Mouse (Mus musculus): Measurements from ENCODE around the gene Adam30. TPM values are rescaled to one million over a fixed set of nuclear protein-coding genes. Genes with fewer than 3 reads are reported as not detected.

Adam30 gene
- polyA plus RNA-seq, 1 experiment from 2014 or later, result not detected

DNA sequence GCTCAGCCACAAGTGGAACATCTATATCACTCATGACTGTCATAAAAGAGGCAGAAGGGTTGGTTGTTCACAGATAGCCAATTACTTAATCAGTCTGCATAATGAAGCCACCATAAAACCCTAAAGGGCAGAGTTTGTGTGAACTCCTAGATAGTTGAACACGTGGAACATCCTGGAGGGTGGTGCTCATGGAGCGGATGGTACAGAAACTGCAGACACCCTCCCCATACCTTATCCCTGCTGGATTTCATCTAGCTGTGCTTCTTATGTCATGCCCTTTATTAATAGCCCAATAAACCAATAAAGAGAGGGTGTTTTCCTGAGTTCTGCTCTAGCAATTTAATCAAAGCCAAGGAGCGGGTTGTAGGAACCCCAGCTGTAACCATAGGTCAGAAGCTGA, 27.3 kb downstream of the Adam30 start:
- Histone ChIP-seq H3K9me3 (replicated peaks; ENCODE audit: control insufficient read depth, low read length) (no peaks in the 10 kb centered on the region), H3K36me3 (replicated peaks; ENCODE audit: control insufficient read depth, insufficient read depth, low read depth, low read length) (no peaks in the 10 kb centered on the region), H3K27me3 (ENCODE audit: control insufficient read depth, insufficient read depth, low read length) (no peaks in the 10 kb centered on the region), H3K4me2 (ENCODE audit: low read depth, low read length) (no peak overlapping the region), H3K4me1 (ENCODE audit: control insufficient read depth, insufficient read depth, low read length) (no peaks in the 10 kb centered on the region), H3K4me3 (ENCODE audit: low read depth, low read length) (no peak overlapping the region), H3K9ac (replicated peaks; ENCODE audit: low read length) (no peak overlapping the region), H3K27ac (replicated peaks; ENCODE audit: low read depth, low read length) (no peak overlapping the region)
- DNase-seq (ENCODE audit: low spot score), result no peak
- WGBS, result 93% methylated on average over 3 of the region's 3 CpGs
- ATAC-seq (replicated peaks; ENCODE audit: insufficient number of reproducible peaks, low FRiP score, low TSS enrichment, low read depth), result no peak

DNA sequence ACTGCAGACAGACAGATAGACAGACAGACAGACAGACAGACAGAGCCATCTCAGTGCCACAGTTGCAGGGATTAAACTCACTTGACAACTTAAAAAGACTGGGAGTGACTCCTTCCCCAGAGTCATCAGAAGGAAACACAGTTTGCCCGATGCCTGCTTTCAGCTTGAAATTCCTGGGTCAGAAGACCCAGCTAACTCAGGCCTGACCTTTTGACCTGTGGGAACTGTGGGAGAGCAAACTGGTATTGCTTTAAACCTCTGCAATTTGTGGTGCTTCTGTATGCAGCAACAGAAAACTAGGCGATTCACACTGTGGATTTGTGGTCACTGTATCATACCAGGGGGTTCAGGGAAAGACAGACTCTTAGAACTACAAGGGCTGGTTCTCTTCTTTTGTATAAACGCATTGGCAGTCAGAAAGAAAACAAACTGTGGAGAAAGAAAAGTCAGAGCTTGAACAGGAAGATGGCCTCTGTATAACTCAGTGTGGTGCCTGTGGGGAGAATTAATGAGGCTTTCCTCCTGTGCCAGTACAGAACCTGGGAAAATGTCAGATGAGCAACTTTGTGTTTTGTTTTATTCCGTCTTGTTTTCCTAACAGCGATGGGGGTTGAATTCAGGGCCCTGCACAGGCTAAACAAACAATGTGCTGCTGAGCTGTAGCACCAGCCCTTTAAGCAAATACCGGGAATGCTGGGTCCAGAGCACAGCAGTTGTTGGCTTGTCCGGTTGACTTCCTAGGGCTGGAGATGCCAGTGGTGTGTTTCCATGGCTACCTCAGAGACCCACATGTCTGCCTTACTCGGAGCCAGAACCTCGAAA, 37.5 kb downstream of the Adam30 start:
- Histone ChIP-seq H3K4me2 (ENCODE audit: low read depth, low read length) (no peak overlapping the region), H3K36me3 (replicated peaks; ENCODE audit: control insufficient read depth, insufficient read depth, low read depth, low read length) (no peaks in the 10 kb centered on the region), H3K27ac (replicated peaks; ENCODE audit: low read depth, low read length) (no peak overlapping the region), H3K27me3 (ENCODE audit: control insufficient read depth, insufficient read depth, low read length) (no peaks in the 10 kb centered on the region), H3K4me3 (ENCODE audit: low read depth, low read length) (no peak overlapping the region), H3K4me1 (ENCODE audit: control insufficient read depth, insufficient read depth, low read length) (no peaks in the 10 kb centered on the region), H3K9me3 (replicated peaks; ENCODE audit: control insufficient read depth, low read length) (no peaks in the 10 kb centered on the region), H3K9ac (replicated peaks; ENCODE audit: low read length) (no peak overlapping the region)
- no peak for ATAC-seq (replicated peaks; ENCODE audit: insufficient number of reproducible peaks, low FRiP score, low TSS enrichment, low read depth)
- WGBS, result 22% methylated on average over 9 of the region's 9 CpGs
- DNase-seq (ENCODE audit: low spot score), result peak; percentile 27

DNA sequence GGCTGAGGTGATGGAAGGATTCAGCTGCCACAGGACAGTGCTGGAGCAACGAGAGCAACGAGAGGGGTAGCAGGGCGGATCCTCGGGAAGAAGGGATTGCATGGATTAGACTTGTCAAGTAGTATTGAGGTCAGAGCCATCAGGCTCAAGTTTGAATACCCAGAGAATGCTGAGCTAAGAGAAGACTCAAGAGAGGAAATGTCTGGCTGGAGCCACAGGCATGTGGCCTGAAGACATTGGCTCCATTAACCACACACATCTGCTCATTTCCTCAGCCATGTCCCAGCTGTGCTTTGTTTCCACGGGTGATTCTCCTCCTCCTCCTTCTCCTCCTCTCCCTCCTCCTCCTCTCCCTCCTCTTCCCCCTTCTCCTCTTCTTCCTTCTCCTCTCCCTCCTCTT, 39.3 kb downstream of the Adam30 start:
- no peak for DNase-seq (ENCODE audit: low spot score)
- no peaks in the 10 kb centered on the region for H3K36me3 ChIP-seq (replicated peaks; ENCODE audit: control insufficient read depth, insufficient read depth, low read depth, low read length)

DNA sequence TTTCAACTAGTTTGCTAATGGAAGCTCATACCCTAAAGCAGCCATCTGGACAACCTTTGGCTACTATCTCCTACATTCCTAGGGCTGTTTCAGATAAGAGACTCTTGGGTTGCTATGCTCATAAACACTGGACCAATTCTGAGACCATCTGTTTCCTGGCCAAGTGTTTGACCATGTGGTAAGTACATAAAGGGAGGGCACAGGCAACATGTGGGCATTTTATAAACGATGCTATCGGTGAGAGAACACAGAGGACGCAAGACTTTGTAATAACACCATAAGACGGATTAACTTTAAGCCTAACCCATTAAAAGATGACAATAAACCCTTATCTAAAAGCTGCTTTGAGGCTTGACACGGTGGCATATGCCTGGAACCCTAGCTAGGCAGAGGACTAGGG, 42.9 kb downstream of the Adam30 start:
- H3K27ac ChIP-seq (replicated peaks; ENCODE audit: low read depth, low read length), result no peak overlapping the region
- no peak overlapping the region for H3K4me2 ChIP-seq (ENCODE audit: low read depth, low read length)
- no peaks in the 10 kb centered on the region for H3K36me3 ChIP-seq (replicated peaks; ENCODE audit: control insufficient read depth, insufficient read depth, low read depth, low read length)
- no peaks in the 10 kb centered on the region for H3K27me3 ChIP-seq (ENCODE audit: control insufficient read depth, insufficient read depth, low read length)
- no peak for ATAC-seq (replicated peaks; ENCODE audit: insufficient number of reproducible peaks, low FRiP score, low TSS enrichment, low read depth)
- H3K4me3 ChIP-seq (ENCODE audit: low read depth, low read length), result no peak overlapping the region
- H3K9ac ChIP-seq (replicated peaks; ENCODE audit: low read length), result no peak overlapping the region
- no peaks in the 10 kb centered on the region for H3K9me3 ChIP-seq (replicated peaks; ENCODE audit: control insufficient read depth, low read length)
- WGBS, result 83% methylated on average over 5 of the region's 5 CpGs
- no peak for DNase-seq (ENCODE audit: low spot score)
- no peaks in the 10 kb centered on the region for H3K4me1 ChIP-seq (ENCODE audit: control insufficient read depth, insufficient read depth, low read length)

More for the DNA sequence above, 39.3 kb downstream of the Adam30 start:
- ATAC-seq (replicated peaks; ENCODE audit: insufficient number of reproducible peaks, low FRiP score, low TSS enrichment, low read depth), result no peak
- Histone ChIP-seq H3K9me3 (replicated peaks; ENCODE audit: control insufficient read depth, low read length) (no peaks in the 10 kb centered on the region), H3K4me2 (ENCODE audit: low read depth, low read length) (no peak overlapping the region), H3K4me1 (ENCODE audit: control insufficient read depth, insufficient read depth, low read length) (no peaks in the 10 kb centered on the region), H3K27ac (replicated peaks; ENCODE audit: low read depth, low read length) (no peak overlapping the region), H3K4me3 (ENCODE audit: low read depth, low read length) (no peak overlapping the region), H3K9ac (replicated peaks; ENCODE audit: low read length) (no peak overlapping the region), H3K27me3 (ENCODE audit: control insufficient read depth, insufficient read depth, low read length) (no peaks in the 10 kb centered on the region)
- WGBS, result 65% methylated on average over 5 of the region's 5 CpGs

DNA sequence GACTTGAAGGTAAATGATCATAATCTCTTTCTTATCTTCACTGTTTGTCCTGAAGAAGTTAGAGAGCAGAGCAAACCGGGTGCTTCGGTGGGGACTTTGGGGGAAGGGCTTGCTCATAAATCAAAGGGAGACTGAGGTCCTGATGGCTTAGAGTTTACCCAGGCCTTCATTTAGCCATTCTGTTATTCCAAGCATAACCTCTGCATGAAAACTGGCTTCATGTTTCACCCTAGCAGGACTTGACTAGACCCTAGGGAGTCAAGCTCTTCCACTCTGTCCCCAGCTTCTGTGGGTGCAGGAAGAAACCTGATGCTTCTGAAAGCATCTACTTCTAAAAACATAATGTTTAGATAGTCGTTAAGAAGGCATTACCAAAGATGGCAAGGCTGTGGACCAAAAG, 46.5 kb downstream of the Adam30 start:
- H3K4me1 ChIP-seq (ENCODE audit: control insufficient read depth, insufficient read depth, low read length), result no peaks in the 10 kb centered on the region
- H3K4me3 ChIP-seq (ENCODE audit: low read depth, low read length), result no peak overlapping the region
- no peaks in the 10 kb centered on the region for H3K27me3 ChIP-seq (ENCODE audit: control insufficient read depth, insufficient read depth, low read length)
- ATAC-seq (replicated peaks; ENCODE audit: insufficient number of reproducible peaks, low FRiP score, low TSS enrichment, low read depth) (no peak), DNase-seq (ENCODE audit: low spot score) (no peak)
- no peaks in the 10 kb centered on the region for H3K9me3 ChIP-seq (replicated peaks; ENCODE audit: control insufficient read depth, low read length)
- H3K27ac ChIP-seq (replicated peaks; ENCODE audit: low read depth, low read length), result no peak overlapping the region
- WGBS, result 59% methylated on average over 3 of the region's 3 CpGs
- no peak overlapping the region for H3K9ac ChIP-seq (replicated peaks; ENCODE audit: low read length)
- no peak overlapping the region for H3K4me2 ChIP-seq (ENCODE audit: low read depth, low read length)
- H3K36me3 ChIP-seq (replicated peaks; ENCODE audit: control insufficient read depth, insufficient read depth, low read depth, low read length), result no peaks in the 10 kb centered on the region

DNA sequence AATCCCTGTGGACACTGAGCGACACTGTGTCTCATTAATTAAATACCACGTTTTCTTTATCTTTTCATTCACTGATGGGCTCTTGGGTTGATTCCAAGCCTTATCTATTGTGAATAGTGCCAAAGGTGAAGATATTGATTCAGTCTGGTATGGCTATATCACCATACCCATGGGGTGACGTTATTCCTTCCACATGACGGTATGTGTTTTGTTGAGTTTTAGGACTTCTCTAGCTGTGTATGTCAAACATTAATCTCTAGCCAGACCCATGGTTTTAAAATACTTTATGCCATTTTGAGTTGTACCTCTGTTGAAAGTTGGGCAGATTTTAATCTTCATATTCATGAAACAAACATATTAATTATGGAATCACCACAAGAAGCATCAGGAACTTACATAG, 48.7 kb downstream of the Adam30 start:
- no peak overlapping the region for H3K9ac ChIP-seq (replicated peaks; ENCODE audit: low read length)
- H3K4me3 ChIP-seq (ENCODE audit: low read depth, low read length), result no peak overlapping the region
- no peak for ATAC-seq (replicated peaks; ENCODE audit: insufficient number of reproducible peaks, low FRiP score, low TSS enrichment, low read depth)
- 86% methylated on average over 4 of the region's 4 CpGs for WGBS
- H3K9me3 ChIP-seq (replicated peaks; ENCODE audit: control insufficient read depth, low read length), result no peaks in the 10 kb centered on the region
- no peaks in the 10 kb centered on the region for H3K36me3 ChIP-seq (replicated peaks; ENCODE audit: control insufficient read depth, insufficient read depth, low read depth, low read length)
- H3K27me3 ChIP-seq (ENCODE audit: control insufficient read depth, insufficient read depth, low read length), result no peaks in the 10 kb centered on the region
- no peak for DNase-seq (ENCODE audit: low spot score)
- no peaks in the 10 kb centered on the region for H3K4me1 ChIP-seq (ENCODE audit: control insufficient read depth, insufficient read depth, low read length)
- H3K4me2 ChIP-seq (ENCODE audit: low read depth, low read length), result no peak overlapping the region
- H3K27ac ChIP-seq (replicated peaks; ENCODE audit: low read depth, low read length), result no peak overlapping the region

DNA sequence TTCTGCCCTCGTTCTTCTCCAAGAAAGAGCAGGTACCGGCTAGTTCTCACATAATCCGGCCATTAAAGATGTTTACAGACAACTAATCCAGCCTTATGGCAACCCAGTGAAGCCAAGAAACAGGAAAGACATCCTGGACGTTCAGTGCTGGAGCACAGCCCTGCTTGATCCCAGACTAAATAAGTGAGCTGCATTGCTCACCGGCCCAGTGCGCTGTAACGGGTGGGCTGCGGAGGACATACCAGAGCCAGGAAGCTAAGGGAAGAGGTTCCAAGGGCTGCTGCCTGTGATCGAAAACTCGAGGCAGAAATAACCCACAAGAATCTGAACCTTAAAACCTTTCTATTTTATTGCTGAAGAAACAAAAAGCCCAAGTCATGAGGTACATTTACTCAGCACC, 50.4 kb downstream of the Adam30 start:
- Histone ChIP-seq H3K36me3 (replicated peaks; ENCODE audit: control insufficient read depth, insufficient read depth, low read depth, low read length) (no peaks in the 10 kb centered on the region), H3K27ac (replicated peaks; ENCODE audit: low read depth, low read length) (no peak overlapping the region)
- 70% methylated on average over 10 of the region's 10 CpGs for WGBS

DNA sequence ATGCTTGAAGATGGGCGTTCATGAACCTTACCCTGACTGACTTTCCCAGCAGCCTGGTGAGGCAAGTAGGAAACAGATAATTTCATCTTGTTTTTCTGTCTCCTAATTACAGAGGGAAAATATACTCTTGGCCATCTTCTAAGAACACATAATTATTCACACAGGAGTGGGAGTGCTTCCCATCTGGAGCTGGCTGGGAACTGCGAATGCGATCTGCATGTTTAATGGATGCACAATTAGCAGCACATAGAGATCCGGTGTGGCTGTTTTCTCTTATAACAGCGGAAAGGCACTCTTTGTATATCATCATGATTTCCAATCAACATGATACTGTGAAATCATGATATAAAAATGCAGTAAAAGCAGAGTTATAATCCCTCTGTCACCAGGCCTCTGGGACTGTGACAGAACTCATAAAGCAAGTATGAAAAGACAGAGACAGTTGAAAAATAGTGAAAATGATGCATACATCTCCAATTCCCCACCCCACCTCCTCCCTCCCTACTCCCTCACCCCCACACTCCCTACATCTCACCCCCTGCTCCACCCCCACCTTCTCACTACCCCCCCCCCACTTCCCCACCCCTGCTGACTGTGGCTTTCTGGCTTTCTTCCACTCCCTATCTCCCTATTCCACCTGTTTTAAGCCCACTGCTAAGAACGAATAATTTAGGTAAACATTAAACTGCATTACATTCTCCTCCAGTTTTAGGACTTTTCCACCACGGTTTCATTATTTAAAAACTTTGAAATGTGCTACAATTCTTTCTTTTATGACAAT, 51.1 kb downstream of the Adam30 start:
- Histone ChIP-seq H3K4me3 (ENCODE audit: low read depth, low read length) (no peak overlapping the region), H3K4me1 (ENCODE audit: control insufficient read depth, insufficient read depth, low read length) (no peaks in the 10 kb centered on the region), H3K4me2 (ENCODE audit: low read depth, low read length) (no peak overlapping the region), H3K9me3 (replicated peaks; ENCODE audit: control insufficient read depth, low read length) (no peaks in the 10 kb centered on the region), H3K9ac (replicated peaks; ENCODE audit: low read length) (no peak overlapping the region), H3K36me3 (replicated peaks; ENCODE audit: control insufficient read depth, insufficient read depth, low read depth, low read length) (no peaks in the 10 kb centered on the region), H3K27ac (replicated peaks; ENCODE audit: low read depth, low read length) (no peak overlapping the region), H3K27me3 (ENCODE audit: control insufficient read depth, insufficient read depth, low read length) (no peaks in the 10 kb centered on the region)
- no peak for ATAC-seq (replicated peaks; ENCODE audit: insufficient number of reproducible peaks, low FRiP score, low TSS enrichment, low read depth)
- 77% methylated on average over 7 of the region's 7 CpGs for WGBS
- DNase-seq (ENCODE audit: low spot score), result no peak

More for the DNA sequence above, 50.4 kb downstream of the Adam30 start:
- no peak for DNase-seq (ENCODE audit: low spot score)
- Histone ChIP-seq H3K4me2 (ENCODE audit: low read depth, low read length) (no peak overlapping the region), H3K9me3 (replicated peaks; ENCODE audit: control insufficient read depth, low read length) (no peaks in the 10 kb centered on the region), H3K9ac (replicated peaks; ENCODE audit: low read length) (no peak overlapping the region), H3K4me1 (ENCODE audit: control insufficient read depth, insufficient read depth, low read length) (no peaks in the 10 kb centered on the region), H3K27me3 (ENCODE audit: control insufficient read depth, insufficient read depth, low read length) (no peaks in the 10 kb centered on the region), H3K4me3 (ENCODE audit: low read depth, low read length) (no peak overlapping the region)
- ATAC-seq (replicated peaks; ENCODE audit: insufficient number of reproducible peaks, low FRiP score, low TSS enrichment, low read depth), result no peak

All from embryonic facial prominence, embryonic 11.5 days (tissue).